Mouse (Mus musculus) heart, embryonic 11.5 days (tissue): Measurements from ENCODE around the gene Gm21973. TPM values are rescaled to one million over a fixed set of nuclear protein-coding genes. Genes with fewer than 3 reads are reported as not detected.

Experiments
- ATAC-seq: fragments of 200-750 bp; cut with Nextera tagmentation; replicated peaks from 2 replicates; pipeline ENCODE4 v1.8.0; 2017; ENCODE audit warnings: moderate library complexity; ENCODE audit not compliant: insufficient number of reproducible peaks, low FRiP score, low TSS enrichment
- H3K27ac ChIP-seq: fragments of 300-500 bp; sonication (generic); 2 replicates; pipeline ENCODE4 v1.5.1; 2014; ENCODE audit warnings: mild to moderate bottlenecking, low read depth, low read length
- H3K27me3 ChIP-seq: fragments of 300-500 bp; sonication (generic); 2 replicates; pipeline ENCODE4 v1.6.1; 2014; ENCODE audit warnings: mild to moderate bottlenecking, low read length, mixed read lengths; ENCODE audit not compliant: control insufficient read depth, insufficient read depth
- H3K36me3 ChIP-seq: fragments of 300-500 bp; sonication (generic); 2 replicates; pipeline ENCODE4 v1.6.1; 2014; ENCODE audit warnings: mild to moderate bottlenecking, low read length, moderate library complexity, mixed read lengths; ENCODE audit not compliant: control insufficient read depth, insufficient read depth
- H3K4me1 ChIP-seq: fragments of 300-500 bp; sonication (generic); 2 replicates; pipeline ENCODE4 v1.6.1; 2014; ENCODE audit warnings: low read length; ENCODE audit not compliant: control insufficient read depth, insufficient read depth
- H3K4me2 ChIP-seq: fragments of 300-500 bp; sonication (generic); 2 replicates; pipeline ENCODE4 v1.6.1; 2014; ENCODE audit warnings: mild to moderate bottlenecking, moderate library complexity
- H3K4me3 ChIP-seq: fragments of 300-500 bp; sonication (generic); 2 replicates; pipeline ENCODE4 v1.5.1; 2014; ENCODE audit warnings: low read depth, low read length
- H3K9ac ChIP-seq: fragments of 300-500 bp; sonication (generic); 2 replicates; pipeline ENCODE4 v1.6.1; 2014; ENCODE audit warnings: mild to moderate bottlenecking, low read depth, low read length, moderate library complexity
- H3K9me3 ChIP-seq: fragments of 300-500 bp; sonication (generic); replicated peaks from 2 replicates; pipeline ENCODE4 v1.6.1; 2016; ENCODE audit warnings: low read length; ENCODE audit not compliant: control insufficient read depth
- WGBS: fragments of 180-500 bp; shearing (Covaris S2); extraction: QIAGEN DNeasy Blood & Tissue Kit; methylation state at CpG from one replicate; pipeline ENCODE4 v1.1.7; 2014; ENCODE audit not compliant: insufficient replicate concordance; 5-methylcytosine and 5-hydroxymethylcytosine counted together
- polyA plus RNA-seq: library from polyadenylated mRNA; unstranded; fragments of >200 nt; fragmentation: Nextera tagmentation; extraction: Ambion mirVana; gene quantifications from 2 replicates; pipeline ENCODE4 v1.2.1, GENCODE M21; 2014

The Gm21973 gene
- polyA plus RNA-seq, 1 experiment from 2014 or later = not detected

GRCm38 (mm10) chr15:10375404-10375803 is 50.2 kb downstream of the Gm21973 start:
- H3K27ac ChIP-seq = no peak overlapping the region
- H3K4me1 ChIP-seq = no peaks in the 10 kb centered on the region
- WGBS = 27% methylated on average over 3 of the region's 3 CpGs
- H3K9ac ChIP-seq = no peak overlapping the region
- H3K4me2 ChIP-seq = no peak overlapping the region
- no peak overlapping the region for H3K4me3 ChIP-seq
- ATAC-seq = no peak
- H3K27me3 ChIP-seq = no peaks in the 10 kb centered on the region
- H3K9me3 ChIP-seq = no peaks in the 10 kb centered on the region
- no peaks in the 10 kb centered on the region for H3K36me3 ChIP-seq

- Histone ChIP-seq H3K4me1 (no peaks in the 10 kb centered on the region), H3K4me3 (no peak overlapping the region), H3K4me2 (no peak overlapping the region), H3K9ac (no peak overlapping the region), H3K36me3 (no peaks in the 10 kb centered on the region), H3K27ac (no peak overlapping the region), H3K9me3 (no peaks in the 10 kb centered on the region), H3K27me3 (no peaks in the 10 kb centered on the region)
- 89% methylated on average over 4 of the region's 4 CpGs for WGBS
- ATAC-seq = no peak
These were observed 53.3 kb downstream of the Gm21973 start for GRCm38 (mm10) chr15:10378338-10378959.

- WGBS = 85% methylated on average over 3 of the region's 3 CpGs
- no peak overlapping the region for H3K9ac ChIP-seq
- no peaks in the 10 kb centered on the region for H3K9me3 ChIP-seq
- H3K36me3 ChIP-seq = no peaks in the 10 kb centered on the region
- H3K4me3 ChIP-seq = no peak overlapping the region
- H3K27me3 ChIP-seq = no peaks in the 10 kb centered on the region
- no peak overlapping the region for H3K4me2 ChIP-seq
- ATAC-seq = no peak
- H3K4me1 ChIP-seq = no peaks in the 10 kb centered on the region
- no peak overlapping the region for H3K27ac ChIP-seq
These were observed 54.7 kb downstream of the Gm21973 start for GRCm38 (mm10) chr15:10379757-10380458.

GRCm38 (mm10) chr15:10387263-10387662 is 62.1 kb downstream of the Gm21973 start:
- Histone ChIP-seq H3K9me3 (no peaks in the 10 kb centered on the region), H3K36me3 (no peaks in the 10 kb centered on the region), H3K4me1 (peaks cover 4% of the 10 kb centered on the region; the same call in 1 of the 2 replicates), H3K27ac (no peak overlapping the region), H3K9ac (no peak overlapping the region), H3K4me2 (no peak overlapping the region), H3K27me3 (no peaks in the 10 kb centered on the region; the same call in 1 of the 2 replicates), H3K4me3 (no peak overlapping the region)
- ATAC-seq = no peak
- 73% methylated on average over 2 of the region's 2 CpGs for WGBS

- ATAC-seq = no peak
- no peaks in the 10 kb centered on the region for H3K9me3 ChIP-seq
- H3K27me3 ChIP-seq = no peaks in the 10 kb centered on the region
- H3K4me3 ChIP-seq = no peak overlapping the region
- H3K27ac ChIP-seq = no peak overlapping the region
- WGBS = 72% methylated on average over 2 of the region's 2 CpGs
- no peak overlapping the region for H3K4me2 ChIP-seq
- no peaks in the 10 kb centered on the region for H3K4me1 ChIP-seq
- no peaks in the 10 kb centered on the region for H3K36me3 ChIP-seq
- H3K9ac ChIP-seq = no peak overlapping the region
These were observed 74.6 kb downstream of the Gm21973 start for GRCm38 (mm10) chr15:10399795-10400194.

GRCm38 (mm10) chr15:10400415-10400814 is 75.2 kb downstream of the Gm21973 start:
- H3K4me1 ChIP-seq = no peaks in the 10 kb centered on the region
- H3K9ac ChIP-seq = no peak overlapping the region
- no peaks in the 10 kb centered on the region for H3K27me3 ChIP-seq
- no peaks in the 10 kb centered on the region for H3K36me3 ChIP-seq
- no peak for ATAC-seq
- WGBS = 63% methylated on average over 3 of the region's 3 CpGs
- H3K27ac ChIP-seq = no peak overlapping the region
- H3K4me3 ChIP-seq = no peak overlapping the region
- no peak overlapping the region for H3K4me2 ChIP-seq
- H3K9me3 ChIP-seq = no peaks in the 10 kb centered on the region

- no peaks in the 10 kb centered on the region for H3K4me1 ChIP-seq
- 79% methylated on average over 3 of the region's 3 CpGs for WGBS
- H3K36me3 ChIP-seq = no peaks in the 10 kb centered on the region
- no peaks in the 10 kb centered on the region for H3K27me3 ChIP-seq
- ATAC-seq = no peak
- no peak overlapping the region for H3K4me2 ChIP-seq
- no peak overlapping the region for H3K27ac ChIP-seq
- no peak overlapping the region for H3K4me3 ChIP-seq
- H3K9ac ChIP-seq = no peak overlapping the region
- no peaks in the 10 kb centered on the region for H3K9me3 ChIP-seq
These were observed 84.7 kb downstream of the Gm21973 start for GRCm38 (mm10) chr15:10409842-10410241.

GRCm38 (mm10) chr15:10410881-10411280 is 85.7 kb downstream of the Gm21973 start:
- 67% methylated on average over 2 of the region's 2 CpGs for WGBS
- H3K27me3 ChIP-seq = no peaks in the 10 kb centered on the region
- no peak overlapping the region for H3K9ac ChIP-seq
- no peaks in the 10 kb centered on the region for H3K36me3 ChIP-seq
- H3K27ac ChIP-seq = no peak overlapping the region
- H3K4me3 ChIP-seq = no peak overlapping the region
- ATAC-seq = no peak
- no peak overlapping the region for H3K4me2 ChIP-seq
- H3K4me1 ChIP-seq = no peaks in the 10 kb centered on the region
- H3K9me3 ChIP-seq = no peaks in the 10 kb centered on the region

- no peaks in the 10 kb centered on the region for H3K9me3 ChIP-seq
- 80% methylated on average over 6 of the region's 6 CpGs for WGBS
These were observed 88.5 kb downstream of the Gm21973 start for GRCm38 (mm10) chr15:10413656-10414055.

More at GRCm38 (mm10) chr15:10413656-10414055, 88.5 kb downstream of the Gm21973 start:
- H3K36me3 ChIP-seq = no peaks in the 10 kb centered on the region
- no peak overlapping the region for H3K4me2 ChIP-seq
- H3K4me1 ChIP-seq = no peaks in the 10 kb centered on the region
- ATAC-seq = no peak
- no peak overlapping the region for H3K4me3 ChIP-seq
- H3K27me3 ChIP-seq = no peaks in the 10 kb centered on the region
- H3K27ac ChIP-seq = no peak overlapping the region
- H3K9ac ChIP-seq = no peak overlapping the region
